Mouse (Mus musculus): ENCODE results near the gene Ahnak. TPM values are rescaled to one million over a fixed set of nuclear protein-coding genes. Genes with fewer than 3 reads are reported as not detected.

Gene Ahnak
- polyA plus RNA-seq, 1 experiment from 2014 or later, result 10.6 TPM

DNA sequence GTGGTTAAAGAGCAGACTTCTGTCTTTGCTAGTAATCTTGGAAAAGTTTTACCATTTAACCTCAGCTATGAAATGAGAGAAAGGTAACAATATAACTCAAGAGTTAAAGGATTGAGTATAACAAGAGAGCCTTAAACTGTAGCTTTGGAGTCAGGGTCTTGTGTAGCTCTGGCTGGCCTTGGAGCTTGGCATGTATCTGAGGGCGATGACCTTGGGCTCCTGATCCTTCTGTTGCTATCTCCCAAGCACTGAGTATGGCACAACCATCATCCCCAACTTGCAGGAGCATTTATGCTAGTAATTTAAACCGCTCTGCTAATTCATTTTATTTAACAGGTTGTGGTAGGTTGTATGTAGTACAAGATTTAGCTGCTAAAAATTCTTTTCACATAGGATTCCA lies 13.6 kb upstream of the Ahnak start:
- no peak for DNase-seq (ENCODE audit: low spot score)
- WGBS, result 91% methylated on average over 2 of the region's 2 CpGs
- Histone ChIP-seq H3K4me1 (ENCODE audit: control insufficient read depth, insufficient read depth, low read length) (no peaks in the 10 kb centered on the region), H3K27me3 (ENCODE audit: control insufficient read depth, insufficient read depth, low read length) (no peaks in the 10 kb centered on the region), H3K27ac (replicated peaks; ENCODE audit: low read depth, low read length) (no peak overlapping the region), H3K4me3 (ENCODE audit: low read depth, low read length) (no peak overlapping the region), H3K9ac (replicated peaks; ENCODE audit: low read length) (no peak overlapping the region), H3K36me3 (replicated peaks; ENCODE audit: control insufficient read depth, insufficient read depth, low read depth, low read length) (peaks cover 19% of the 10 kb centered on the region), H3K4me2 (ENCODE audit: low read depth, low read length) (no peak overlapping the region), H3K9me3 (replicated peaks; ENCODE audit: control insufficient read depth, low read length) (no peaks in the 10 kb centered on the region)
- ATAC-seq (replicated peaks; ENCODE audit: insufficient number of reproducible peaks, low FRiP score, low TSS enrichment, low read depth), result no peak

DNA sequence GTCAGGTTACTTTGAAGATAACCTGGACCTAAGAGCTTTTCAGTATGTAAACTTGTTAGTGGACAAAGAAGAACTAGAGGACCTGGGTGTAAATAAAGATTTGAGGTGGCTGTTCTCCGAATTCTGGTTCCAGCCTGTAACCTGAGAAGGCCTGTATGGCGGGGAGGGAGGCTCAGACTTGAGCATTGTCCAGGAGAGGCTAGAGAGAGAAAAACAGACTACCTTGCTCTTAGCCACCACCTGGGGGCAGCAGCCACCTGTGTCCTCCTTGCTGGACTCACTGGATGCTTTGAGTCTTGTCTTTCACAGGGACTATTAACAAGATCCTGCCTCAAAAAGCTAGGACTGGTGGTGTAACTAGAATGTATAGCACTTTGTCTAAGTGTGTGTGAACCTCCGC lies 12.5 kb upstream of the Ahnak start:
- Histone ChIP-seq H3K9me3 (replicated peaks; ENCODE audit: control insufficient read depth, low read length) (no peaks in the 10 kb centered on the region), H3K36me3 (replicated peaks; ENCODE audit: control insufficient read depth, insufficient read depth, low read depth, low read length) (peaks cover 16% of the 10 kb centered on the region), H3K9ac (replicated peaks; ENCODE audit: low read length) (no peak overlapping the region), H3K4me3 (ENCODE audit: low read depth, low read length) (no peak overlapping the region), H3K4me1 (ENCODE audit: control insufficient read depth, insufficient read depth, low read length) (no peaks in the 10 kb centered on the region), H3K27ac (replicated peaks; ENCODE audit: low read depth, low read length) (no peak overlapping the region), H3K4me2 (ENCODE audit: low read depth, low read length) (no peak overlapping the region), H3K27me3 (ENCODE audit: control insufficient read depth, insufficient read depth, low read length) (no peaks in the 10 kb centered on the region)
- peak; percentile 83 for DNase-seq (ENCODE audit: low spot score)
- 34% methylated on average over 3 of the region's 3 CpGs for WGBS
- ATAC-seq (replicated peaks; ENCODE audit: insufficient number of reproducible peaks, low FRiP score, low TSS enrichment, low read depth), result peak; percentile 58; the same call in 1 of the 2 replicates

GRCm38 (mm10) chr19:8980771-8981170 lies 8.3 kb upstream of the Ahnak start:
- Histone ChIP-seq H3K9ac (replicated peaks; ENCODE audit: low read length) (no peak overlapping the region), H3K27me3 (ENCODE audit: control insufficient read depth, insufficient read depth, low read length) (no peaks in the 10 kb centered on the region), H3K36me3 (replicated peaks; ENCODE audit: control insufficient read depth, insufficient read depth, low read depth, low read length) (peaks cover 10% of the 10 kb centered on the region), H3K4me3 (ENCODE audit: low read depth, low read length) (no peak overlapping the region), H3K9me3 (replicated peaks; ENCODE audit: control insufficient read depth, low read length) (no peaks in the 10 kb centered on the region), H3K4me2 (ENCODE audit: low read depth, low read length) (no peak overlapping the region), H3K27ac (replicated peaks; ENCODE audit: low read depth, low read length) (no peak overlapping the region), H3K4me1 (ENCODE audit: control insufficient read depth, insufficient read depth, low read length) (peaks cover 5% of the 10 kb centered on the region; the same call in 1 of the 2 replicates)
- no peak for ATAC-seq (replicated peaks; ENCODE audit: insufficient number of reproducible peaks, low FRiP score, low TSS enrichment, low read depth)
- 53% methylated on average over 5 of the region's 5 CpGs for WGBS
- no peak for DNase-seq (ENCODE audit: low spot score)

- H3K9ac ChIP-seq (replicated peaks; ENCODE audit: low read length), result no peak overlapping the region
- H3K9me3 ChIP-seq (replicated peaks; ENCODE audit: control insufficient read depth, low read length), result no peaks in the 10 kb centered on the region
- H3K27me3 ChIP-seq (ENCODE audit: control insufficient read depth, insufficient read depth, low read length), result no peaks in the 10 kb centered on the region
- 77% methylated on average over 2 of the region's 2 CpGs for WGBS
- ATAC-seq (replicated peaks; ENCODE audit: insufficient number of reproducible peaks, low FRiP score, low TSS enrichment, low read depth), result no peak
- no peak overlapping the region for H3K27ac ChIP-seq (replicated peaks; ENCODE audit: low read depth, low read length)
- H3K4me2 ChIP-seq (ENCODE audit: low read depth, low read length), result no peak overlapping the region
- DNase-seq (ENCODE audit: low spot score), result no peak
- H3K4me1 ChIP-seq (ENCODE audit: control insufficient read depth, insufficient read depth, low read length), result peaks cover 5% of the 10 kb centered on the region; the same call in 1 of the 2 replicates
- no peak overlapping the region for H3K4me3 ChIP-seq (ENCODE audit: low read depth, low read length)
- peaks cover 10% of the 10 kb centered on the region for H3K36me3 ChIP-seq (replicated peaks; ENCODE audit: control insufficient read depth, insufficient read depth, low read depth, low read length)
Observed at GRCm38 (mm10) chr19:8981450-8982168, 7.5 kb upstream of the Ahnak start.

- DNase-seq (ENCODE audit: low spot score) (no peak), ATAC-seq (replicated peaks; ENCODE audit: insufficient number of reproducible peaks, low FRiP score, low TSS enrichment, low read depth) (no peak)
- Histone ChIP-seq H3K9ac (replicated peaks; ENCODE audit: low read length) (no peak overlapping the region), H3K27ac (replicated peaks; ENCODE audit: low read depth, low read length) (no peak overlapping the region), H3K9me3 (replicated peaks; ENCODE audit: control insufficient read depth, low read length) (no peaks in the 10 kb centered on the region), H3K27me3 (ENCODE audit: control insufficient read depth, insufficient read depth, low read length) (no peaks in the 10 kb centered on the region), H3K4me2 (ENCODE audit: low read depth, low read length) (no peak overlapping the region), H3K36me3 (replicated peaks; ENCODE audit: control insufficient read depth, insufficient read depth, low read depth, low read length) (peaks cover 9% of the 10 kb centered on the region), H3K4me3 (ENCODE audit: low read depth, low read length) (no peak overlapping the region), H3K4me1 (ENCODE audit: control insufficient read depth, insufficient read depth, low read length) (peaks cover 5% of the 10 kb centered on the region; the same call in 1 of the 2 replicates)
- WGBS, result 63% methylated on average over 5 of the region's 5 CpGs
Observed at GRCm38 (mm10) chr19:8982303-8983149, 6.6 kb upstream of the Ahnak start.

- no peak for ATAC-seq (replicated peaks; ENCODE audit: insufficient number of reproducible peaks, low FRiP score, low TSS enrichment, low read depth)
- Histone ChIP-seq H3K27ac (replicated peaks; ENCODE audit: low read depth, low read length) (no peak overlapping the region), H3K4me1 (ENCODE audit: control insufficient read depth, insufficient read depth, low read length) (peaks cover 5% of the 10 kb centered on the region; the same call in 1 of the 2 replicates), H3K4me3 (ENCODE audit: low read depth, low read length) (no peak overlapping the region), H3K27me3 (ENCODE audit: control insufficient read depth, insufficient read depth, low read length) (no peaks in the 10 kb centered on the region), H3K4me2 (ENCODE audit: low read depth, low read length) (no peak overlapping the region), H3K9me3 (replicated peaks; ENCODE audit: control insufficient read depth, low read length) (no peaks in the 10 kb centered on the region), H3K9ac (replicated peaks; ENCODE audit: low read length) (no peak overlapping the region), H3K36me3 (replicated peaks; ENCODE audit: control insufficient read depth, insufficient read depth, low read depth, low read length) (peaks cover 6% of the 10 kb centered on the region)
- no peak for DNase-seq (ENCODE audit: low spot score)
- 50% methylated on average over 4 of the region's 4 CpGs for WGBS
Observed at GRCm38 (mm10) chr19:8983150-8983650, 5.9 kb upstream of the Ahnak start.

GRCm38 (mm10) chr19:8984255-8984868 lies 4.7 kb upstream of the Ahnak start:
- Histone ChIP-seq H3K36me3 (replicated peaks; ENCODE audit: control insufficient read depth, insufficient read depth, low read depth, low read length) (no peaks in the 10 kb centered on the region; the same call in 1 of the 2 replicates), H3K9ac (replicated peaks; ENCODE audit: low read length) (no peak overlapping the region), H3K27ac (replicated peaks; ENCODE audit: low read depth, low read length) (0 out of 2 replicates have a peak overlapping the region, but pooled peaks have one; percentile 10), H3K9me3 (replicated peaks; ENCODE audit: control insufficient read depth, low read length) (no peaks in the 10 kb centered on the region), H3K4me3 (ENCODE audit: low read depth, low read length) (no peak overlapping the region), H3K4me2 (ENCODE audit: low read depth, low read length) (no peak overlapping the region), H3K27me3 (ENCODE audit: control insufficient read depth, insufficient read depth, low read length) (no peaks in the 10 kb centered on the region), H3K4me1 (ENCODE audit: control insufficient read depth, insufficient read depth, low read length) (peaks cover 5% of the 10 kb centered on the region; the same call in 1 of the 2 replicates)
- DNase-seq (ENCODE audit: low spot score), result peak; percentile 91
- 18% methylated on average over 7 of the region's 7 CpGs for WGBS
- ATAC-seq (replicated peaks; ENCODE audit: insufficient number of reproducible peaks, low FRiP score, low TSS enrichment, low read depth), result peak; percentile 50

Measured in embryonic facial prominence, embryonic 11.5 days (tissue).